Mouse (Mus musculus): ENCODE results near the gene Thbs1.

The Thbs1 gene

DNA sequence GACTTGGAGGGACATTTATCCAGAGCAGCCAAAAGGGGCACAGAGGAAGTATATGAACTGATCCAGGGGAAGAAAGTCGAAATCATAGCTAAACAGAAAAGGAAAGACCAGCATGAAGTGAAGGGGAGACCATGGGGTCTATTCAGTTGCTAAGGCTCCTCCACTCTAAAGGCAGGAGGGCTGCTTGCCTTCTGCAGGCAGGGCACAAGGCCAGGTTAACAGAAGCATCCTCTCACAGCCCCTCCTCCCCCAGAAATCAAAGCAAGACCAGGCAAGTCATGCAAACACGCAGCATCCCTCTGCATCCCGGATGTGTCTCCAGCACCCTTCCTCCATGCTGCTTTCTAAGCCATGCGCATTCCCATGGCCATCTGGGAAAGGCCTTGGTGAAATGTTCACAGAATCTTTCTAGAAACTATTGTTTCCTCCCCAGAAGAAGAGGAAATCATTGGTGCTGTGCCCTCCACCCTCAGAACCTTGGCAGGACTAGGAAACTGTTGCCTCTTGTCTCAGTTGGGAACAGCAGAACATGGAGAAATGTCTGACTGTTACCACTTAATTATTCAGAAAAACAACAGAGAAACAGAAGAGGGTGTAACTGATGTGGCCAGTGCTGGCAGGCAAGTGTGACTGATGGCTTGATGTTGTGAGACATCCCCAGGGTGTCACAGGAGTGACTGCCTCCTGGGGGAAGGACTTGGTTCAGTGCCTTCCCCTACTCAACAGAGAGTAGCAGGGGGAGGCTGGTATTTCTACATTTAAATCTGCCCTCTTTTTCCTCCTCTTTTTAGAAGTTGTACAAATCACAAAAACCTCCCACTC, 36.9 kb downstream of the Thbs1 start:
- DNase-seq (ENCODE audit: low spot score): no peak

DNA sequence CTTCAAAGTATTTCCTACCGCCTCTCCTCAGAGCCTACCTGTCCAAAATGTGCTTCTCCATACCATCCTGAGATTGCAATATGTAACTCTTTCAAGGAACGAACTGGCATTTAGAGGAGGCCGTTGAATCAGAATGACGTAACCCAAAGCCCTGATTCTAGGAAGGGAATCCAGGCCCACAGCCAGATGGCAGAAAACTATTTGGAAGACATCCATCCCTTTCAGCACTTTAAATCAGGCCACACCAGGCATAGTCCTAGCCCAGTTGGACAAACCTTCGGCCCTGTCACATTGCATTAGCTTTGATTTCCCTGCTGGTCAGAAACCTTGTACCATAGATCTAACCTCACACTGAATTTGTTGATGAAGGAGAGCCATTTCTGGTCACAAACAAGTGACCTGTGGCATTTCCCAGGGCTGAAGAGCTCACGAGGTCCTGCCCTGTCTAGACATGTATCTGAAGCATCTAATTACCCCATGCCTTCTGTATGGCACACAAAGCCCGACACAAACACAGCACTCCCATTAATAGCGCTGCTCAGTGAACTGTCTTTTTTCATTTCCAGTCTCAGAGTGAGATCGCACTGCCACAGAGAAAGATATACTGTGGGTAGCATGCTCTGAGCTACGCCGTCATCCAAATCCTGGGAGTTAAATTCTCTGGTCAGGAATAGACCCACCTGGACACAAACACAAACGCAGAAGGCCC, 38.3 kb downstream of the Thbs1 start:
- DNase-seq (ENCODE audit: low spot score): peak; percentile 37

DNA sequence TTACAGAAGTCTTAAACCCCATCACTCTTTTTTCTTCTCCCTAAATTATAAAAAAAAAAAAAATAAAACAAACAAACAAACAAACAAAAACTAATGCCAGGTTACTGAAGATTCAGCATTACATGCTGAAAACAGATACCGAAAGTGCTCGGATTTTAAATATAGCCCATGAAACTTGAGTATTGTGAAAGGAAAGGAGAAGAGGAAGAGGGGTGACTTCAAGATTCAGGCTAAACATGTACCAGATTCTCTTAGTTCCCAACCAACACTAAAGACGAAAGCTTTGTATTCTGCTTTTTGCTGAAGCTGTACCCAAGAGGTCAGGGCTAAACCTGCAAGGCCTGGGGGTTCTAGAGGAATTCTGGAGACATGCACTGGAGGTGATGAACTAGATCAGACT, 46.4 kb downstream of the Thbs1 start:
- no peak for DNase-seq (ENCODE audit: low spot score)

DNA sequence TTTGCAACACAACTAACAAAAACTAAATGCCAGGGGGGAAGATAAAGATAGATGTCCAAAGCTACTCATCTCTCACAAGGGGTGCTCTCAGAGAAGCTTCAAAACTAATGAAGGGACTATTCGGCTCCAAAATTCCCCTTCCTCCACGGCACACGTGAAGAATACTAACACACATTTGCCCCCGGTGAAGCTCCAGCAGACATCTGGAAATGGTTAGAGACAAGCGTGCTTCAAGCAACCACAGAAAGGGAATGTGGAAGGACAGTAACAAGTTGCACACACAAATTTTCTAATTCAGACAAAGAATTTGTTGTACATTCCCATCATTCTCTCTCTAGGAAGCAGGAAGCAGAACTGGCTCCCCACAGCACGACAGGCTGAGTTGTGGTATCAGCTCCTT, 47.5 kb downstream of the Thbs1 start:
- no peak for DNase-seq (ENCODE audit: low spot score)

DNA sequence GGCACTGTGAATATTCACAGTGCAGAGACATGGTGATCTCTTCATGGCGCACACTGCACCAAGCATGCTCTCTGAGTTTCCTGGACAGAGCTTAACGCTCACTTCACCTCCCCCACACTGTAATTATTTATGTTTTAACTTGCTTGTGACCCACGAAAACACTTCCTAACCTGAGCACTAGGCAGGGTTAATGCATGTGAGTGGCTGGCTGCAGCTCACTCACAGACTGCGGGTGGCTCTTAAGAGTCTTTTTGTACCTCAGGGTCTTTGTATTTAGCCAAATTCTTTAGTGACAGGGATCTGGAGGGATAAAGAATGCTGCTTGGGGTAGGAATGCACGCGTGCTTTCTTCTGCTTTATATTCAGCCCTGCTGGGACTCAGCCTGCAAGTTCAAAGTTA, 48.9 kb downstream of the Thbs1 start:
- no peak for DNase-seq (ENCODE audit: low spot score)

DNA sequence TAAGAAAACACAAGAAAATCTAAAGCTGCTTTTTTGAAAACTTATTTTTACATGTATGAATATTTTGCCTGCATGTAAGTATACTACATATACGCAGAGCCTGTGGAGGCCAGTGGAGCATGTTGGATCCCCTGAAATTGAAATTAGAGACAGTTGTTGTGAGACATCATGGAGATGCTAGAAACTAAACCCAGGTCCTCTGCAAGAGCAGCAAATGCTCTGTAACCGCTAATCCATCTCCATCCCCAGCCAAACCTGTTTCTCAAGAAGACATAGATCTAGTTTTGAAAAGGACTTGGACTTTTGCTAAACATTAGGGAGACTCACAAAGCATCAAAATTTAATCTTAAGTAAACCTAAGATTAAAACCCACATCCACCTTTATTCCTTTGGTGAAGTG, 49.3 kb downstream of the Thbs1 start:
- no peak for DNase-seq (ENCODE audit: low spot score)

DNA sequence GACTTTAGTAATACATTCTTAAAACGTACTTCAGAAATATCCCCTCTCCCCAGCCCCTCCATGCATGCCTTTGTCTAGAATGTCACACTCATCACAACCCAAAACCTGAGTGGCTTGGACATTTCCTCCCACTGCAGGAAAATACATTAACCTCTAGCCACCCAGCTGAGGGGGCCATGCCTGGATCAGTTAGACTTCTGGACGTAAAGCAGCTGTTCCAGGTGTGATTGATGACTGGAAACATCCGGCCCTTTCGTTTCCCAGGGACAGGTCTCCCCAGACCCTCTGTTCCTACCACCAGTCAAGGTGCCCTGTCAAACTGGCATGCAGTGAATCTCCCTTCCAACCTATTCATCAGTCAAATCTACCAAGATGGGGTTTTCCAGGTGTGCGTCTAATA, 50.8 kb downstream of the Thbs1 start:
- no peak for DNase-seq (ENCODE audit: low spot score)

DNA sequence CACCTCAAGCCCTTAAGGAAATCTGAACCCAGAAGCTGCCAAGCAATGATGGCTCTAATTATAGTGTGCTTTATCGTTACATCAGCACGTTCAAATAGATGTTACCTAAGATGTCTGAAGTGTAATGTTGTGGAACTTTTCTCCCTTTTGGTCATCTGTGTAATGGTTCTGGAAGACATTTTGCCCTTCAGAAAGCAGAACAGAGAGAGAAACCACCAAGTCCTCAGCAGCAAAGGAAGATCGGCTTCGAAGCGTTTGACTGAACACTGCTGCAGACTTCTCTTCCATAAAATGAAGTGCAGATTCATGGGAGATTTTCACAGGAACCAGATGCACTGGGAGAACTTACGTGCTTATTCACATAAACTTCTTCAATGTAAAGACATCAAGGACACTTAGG, 52.5 kb downstream of the Thbs1 start:
- no peak for DNase-seq (ENCODE audit: low spot score)

DNA sequence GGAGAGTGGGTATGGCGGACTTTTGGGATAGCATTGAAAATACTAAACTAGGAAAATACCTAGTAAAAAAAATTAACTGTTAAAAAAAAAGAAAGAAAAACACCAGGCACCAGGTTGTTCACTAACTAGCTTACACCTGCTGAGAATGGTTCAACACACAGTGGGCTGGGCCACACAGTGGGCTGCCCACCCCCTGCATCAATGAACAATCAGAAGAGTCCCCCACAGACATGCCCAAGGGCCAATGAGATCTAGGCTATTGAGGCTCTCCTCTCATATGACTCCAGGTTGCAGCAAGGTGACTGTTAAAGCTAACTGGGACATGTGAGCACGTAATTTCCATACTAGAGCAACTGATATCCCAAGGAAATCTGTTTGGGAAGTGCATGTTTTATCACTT, 54.0 kb downstream of the Thbs1 start:
- no peak for DNase-seq (ENCODE audit: low spot score)

DNA sequence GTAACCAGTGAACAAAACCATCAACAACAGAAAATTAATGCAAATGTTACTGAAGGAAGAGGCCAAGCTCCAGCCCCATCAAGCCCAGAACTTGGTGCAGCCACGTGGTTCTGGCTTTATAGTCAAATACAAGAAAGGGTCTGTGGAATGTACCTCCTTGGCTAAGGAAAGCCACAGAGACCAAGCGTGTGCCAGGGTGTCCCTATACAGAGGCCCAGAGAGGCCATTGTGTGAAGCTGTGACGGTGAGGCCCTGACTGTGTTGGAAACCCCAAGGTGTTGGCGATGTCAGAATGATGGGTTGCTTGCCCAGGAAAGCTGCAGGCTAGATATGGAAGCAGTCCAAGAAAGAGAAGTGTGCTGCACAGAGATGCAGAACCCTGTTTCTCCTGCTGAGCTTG, 56.1 kb downstream of the Thbs1 start:
- no peak for DNase-seq (ENCODE audit: low spot score)

DNA sequence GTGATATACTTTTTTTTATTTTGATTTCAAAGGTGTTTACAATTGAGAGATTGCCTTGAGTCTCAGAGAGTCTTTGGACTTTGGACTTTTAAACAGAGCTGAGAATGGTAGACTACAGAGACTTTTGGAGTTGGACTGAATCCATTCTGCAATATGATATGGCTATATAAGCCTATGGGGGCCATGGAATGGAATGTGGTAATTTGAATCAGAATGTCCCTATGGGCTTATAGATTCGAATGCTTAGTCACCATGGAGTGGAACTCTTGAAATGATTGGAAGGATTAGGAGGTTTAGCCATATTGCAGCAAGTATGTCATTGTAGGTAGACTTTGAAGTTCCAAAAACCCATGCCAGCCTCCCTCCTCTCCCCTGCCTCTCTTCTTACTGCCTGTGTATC, 56.5 kb downstream of the Thbs1 start:
- no peak for DNase-seq (ENCODE audit: low spot score)

DNA sequence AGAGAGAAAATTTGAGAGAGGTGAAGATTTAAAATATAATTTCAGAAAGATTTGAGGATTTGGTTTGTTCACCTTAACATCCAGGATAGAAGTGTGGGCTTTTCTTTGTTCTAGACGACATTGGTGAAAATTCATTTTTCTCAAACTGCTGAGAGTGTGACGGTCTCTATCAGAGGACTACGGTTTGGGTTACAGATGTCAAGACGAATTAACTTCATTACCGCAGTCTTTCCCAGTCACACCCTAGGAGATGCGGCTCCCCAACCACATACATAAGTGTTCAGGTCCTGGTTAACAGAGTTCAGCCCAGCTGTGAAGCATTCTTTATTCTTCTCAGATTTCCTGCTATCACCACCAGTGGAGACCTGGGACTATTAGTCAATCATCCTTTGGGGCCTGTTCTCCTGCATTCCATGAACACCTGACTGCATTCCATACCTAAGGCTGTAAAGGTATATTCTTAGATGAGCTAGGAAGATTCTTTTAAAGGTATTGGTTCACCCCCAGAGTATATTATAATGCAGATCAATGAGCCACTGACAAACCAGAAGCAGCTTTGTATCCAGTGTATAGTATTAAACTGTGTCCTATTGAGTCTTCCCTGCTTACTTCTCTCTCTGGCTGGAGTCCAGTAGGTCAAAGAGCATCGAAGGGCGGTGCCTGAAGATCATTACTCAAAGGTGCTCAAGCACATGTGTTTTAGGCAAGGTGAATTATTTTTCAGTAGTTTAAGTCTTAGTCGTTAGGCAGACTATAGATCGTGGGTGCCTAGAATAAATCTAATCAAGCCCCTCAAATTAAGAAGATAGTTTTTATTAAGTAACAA, 63.1 kb downstream of the Thbs1 start:
- DNase-seq (ENCODE audit: low spot score): no peak

Data from layer of hippocampus, adult 11-12 months (tissue).